ENCODE assay signal across 8 mouse cellular contexts in genomic region chr7:105399935-105400624, GRCm38 (mm10). TPM values are rescaled to one million over a fixed set of nuclear protein-coding genes. Genes with fewer than 3 reads are reported as not detected.
A peak's percentile ranks its signal among the peaks of the same experiment; 100 is the strongest.
DNase-seq lines count a peak whose midpoint lies in the region; ATAC-seq lines count a peak whose summit lies in the region.

TSS of gene Fam160a2 (minus strand) at chr7:105400054.

- H3K27me3 ChIP-seq in hindbrain, embryonic 11.5 days (ENCODE audit: control insufficient read depth, insufficient read depth, low read length) = no peaks in the 10 kb centered on the region

- peak within 1 kb of the TSS; percentile 83 for H3K9ac ChIP-seq in hindbrain, embryonic 11.5 days (ENCODE audit: low read depth, low read length)

- ATAC-seq in hindbrain, embryonic 11.5 days (ENCODE audit: low FRiP score) = peak; percentile 99

- 0 out of 2 replicates have a peak, but pooled peaks cover 2% of the 10 kb centered on the region for H3K4me1 ChIP-seq in hindbrain, embryonic 11.5 days (replicated peaks; ENCODE audit: control insufficient read depth, insufficient read depth, low read length)

- DNase-seq in Muller cell, postnatal 12 days (ENCODE audit: inconsistent ontology term) = peak; percentile 100
- peak; percentile 100 for DNase-seq in cerebellum, adult 9-11 months
- peak; percentile 99 to 100 for DNase-seq in frontal cortex, adult 2 months (ENCODE audit: extremely low spot score in 1 of 2, low spot score in 1 of 2)
- DNase-seq in hindbrain, embryonic 11.5 days (ENCODE audit: low spot score) = peak; percentile 100
- DNase-seq in layer of hippocampus, postnatal 10 days (ENCODE audit: low spot score in 2 of 2) = peak; percentile 99 to 100
- peak; percentile 100 for DNase-seq in lung, postnatal 10 days
- peak; percentile 100 for DNase-seq in ovary, postnatal 36 days (ENCODE audit: low spot score)
- DNase-seq in thymus, postnatal 25 days = peak; percentile 97

- under 1% methylated on average over 51 of the region's 55 CpGs for WGBS in hindbrain, embryonic 11.5 days

- H3K4me2 ChIP-seq in hindbrain, embryonic 11.5 days (replicated peaks; ENCODE audit: low read depth, low read length) = peak within 1 kb of the TSS; percentile 76

- H3K27ac ChIP-seq in hindbrain, embryonic 11.5 days (ENCODE audit: low read depth, low read length) = peak within 1 kb of the TSS; percentile 63; the same call in 1 of the 2 replicates

- H3K4me3 ChIP-seq in hindbrain, embryonic 11.5 days (ENCODE audit: low read depth, low read length) = peak within 1 kb of the TSS; percentile 82

- H3K36me3 ChIP-seq in hindbrain, embryonic 11.5 days (ENCODE audit: control insufficient read depth, insufficient read depth, low read length) = no peaks in the 10 kb centered on the region

- H3K9me3 ChIP-seq in hindbrain, embryonic 11.5 days (ENCODE audit: control insufficient read depth, low read length) = no peaks in the 10 kb centered on the region

RNA-seq across cellular contexts. Expression of gene Fam160a2, which starts in this region (rescaled TPM):
- polyA plus RNA-seq in frontal cortex, adult 2 months (2012; rRNA removed) = 41.3 and 45.9 TPM in 2 replicates
- polyA plus RNA-seq in hindbrain, embryonic 11.5 days (2014; fragmentation: Nextera tagmentation; extraction: Ambion mirVana) = 27.6 and 33.9 TPM in 2 replicates
- total RNA-seq in layer of hippocampus, postnatal 10 days (2021) = 10 to 100 TPM; 57.9 to 61.3 TPM

Comparison
In these comparisons a context has a peak if more than half of its experiments do, and no peak if none do; other contexts are left out.
1. Peak in every context shown above with its lines: DNase-seq, ATAC-seq, H3K4me3 ChIP-seq and H3K27ac ChIP-seq.